Mouse (Mus musculus) embryonic stem cell, embryonic (primary cell): Measurements from ENCODE around the gene Wdr90.

Experiments used
- CTCF ChIA-PET, 4 experiments: fragments of 300-600 bp in 2 of 4; fragments of 350-600 bp in 2 of 4; sonication (Branson Sonifier 250); formaldehyde crosslinking; loops; one replicate each; lab custom pipeline; 2022; ENCODE audit warnings: inconsistent platforms in 2 of 4; lab: Charles Lee
- POLR2A ChIA-PET, 4 experiments: fragments of 300-600 bp in 2 of 4; fragments of 350-600 bp in 2 of 4; sonication (Branson Sonifier 250); formaldehyde crosslinking; loops; one replicate each; lab custom pipeline; 2022; ENCODE audit warnings: antibody characterized with exemption in 4 of 4, inconsistent platforms in 1 of 4; lab: Charles Lee

The Wdr90 gene

GRCm38 (mm10) chr17:25824362-25825142 lies 36.7 kb downstream of the Wdr90 start:
- CTCF ChIA-PET, result interaction anchor here in 1 of 4 experiments (1.0 to 1.5 kb wide), 2 partner anchors 8 to 12 kb away, joined by 3 to 4 read pairs; partner anchors contain the start of gene Stub1
- POLR2A ChIA-PET, result interaction anchor here (0.7 to 4.4 kb wide), 12 partner anchors 8 to 399 kb away, joined by 3 to 60 read pairs (median 4); partner anchors contain the start of genes Rhbdl1 (in 2 of the 4), Stub1 (in 2 of the 4) and Mcrip2 (in 1 of the 4)

- ChIA-PET CTCF (interaction anchor here in 2 of 4 experiments (1.2 to 1.5 kb wide), 3 partner anchors 9 to 308 kb away, joined by 3 to 11 read pairs (median 3); partner anchors contain the start of gene Stub1 (in 2 of the 2)), POLR2A (interaction anchor here (0.5 to 4.4 kb wide), 18 partner anchors 9 to 97 kb away, joined by 3 to 60 read pairs (median 6); partner anchors contain the start of genes Stub1 (in 3 of the 4), Rhbdl1 (in 2 of the 4), Fam173a (in 1 of the 4) and Mcrip2 (in 1 of the 4))
Observed at GRCm38 (mm10) chr17:25823452-25823851, 37.8 kb downstream of the Wdr90 start, which contains the start of gene Wdr24. Gene Wdr24, plus strand, starts transcription at chr17:25823627.

GRCm38 (mm10) chr17:25818851-25819780 lies 42.2 kb downstream of the Wdr90 start:
- ChIA-PET POLR2A (interaction anchor here in 3 of 4 experiments (0.5 to 10.0 kb wide), 19 partner anchors 9 to 546 kb away, joined by 3 to 92 read pairs (median 3); partner anchors contain the start of genes Jmjd8 (in 3 of the 3), Stub1 (in 3 of the 3), Fbxl16 (in 2 of the 3) and Chtf18 (in 1 of the 3)), CTCF (interaction anchor here in 2 of 4 experiments (0.6 to 1.1 kb wide), 6 partner anchors 14 to 304 kb away, joined by 3 to 4 read pairs (median 4); partner anchors contain the start of genes Mcrip2 (in 1 of the 2), Mrpl28 (in 1 of the 2) and Stub1 (in 1 of the 2))

- ChIA-PET POLR2A (interaction anchor here in 2 of 4 experiments (0.6 to 10.0 kb wide), 11 partner anchors 9 to 435 kb away, joined by 3 to 92 read pairs (median 3); partner anchors contain the start of genes Stub1 (in 2 of the 2), Fbxl16 (in 1 of the 2), Jmjd8 (in 1 of the 2) and Luc7l (in 1 of the 2)), CTCF (interaction anchor here in 3 of 4 experiments (0.6 to 1.5 kb wide), 6 partner anchors 16 to 367 kb away, joined by 3 to 6 read pairs (median 4); partner anchors contain the start of gene Wdr90 (in 1 of the 3))
Observed at GRCm38 (mm10) chr17:25817662-25818061, 43.6 kb downstream of the Wdr90 start.

- ChIA-PET POLR2A (interaction anchor here (0.6 to 10.0 kb wide), 22 partner anchors 9 to 1103 kb away, joined by 3 to 92 read pairs (median 4); partner anchors contain the start of genes Wdr24 (in 3 of the 4), Chtf18 (in 2 of the 4), Rpusd1 (in 2 of the 4) and Stub1 (in 2 of the 4)), CTCF (interaction anchor here (0.5 to 1.9 kb wide), 21 partner anchors 9 to 1122 kb away, joined by 3 to 6 read pairs (median 3); partner anchors contain the start of genes Stub1 (in 2 of the 4), Chtf18 (in 1 of the 4), Rhot2 (in 1 of the 4) and Rpusd1 (in 1 of the 4))
Observed at GRCm38 (mm10) chr17:25813471-25813870, 47.8 kb downstream of the Wdr90 start.

- CTCF ChIA-PET, result no interaction called here
- POLR2A ChIA-PET, result no interaction called here
Observed at GRCm38 (mm10) chr17:25810890-25811289, 50.4 kb downstream of the Wdr90 start.

GRCm38 (mm10) chr17:25809606-25810340 lies 51.5 kb downstream of the Wdr90 start:
- ChIA-PET CTCF (interaction anchor here in 3 of 4 experiments (0.7 to 1.5 kb wide), 6 partner anchors 13 to 239 kb away, joined by 3 to 5 read pairs (median 3); partner anchors contain the start of genes Metrn (in 1 of the 3), Narfl (in 1 of the 3) and Sox8 (in 1 of the 3)), POLR2A (interaction anchor here in 3 of 4 experiments (0.5 to 2.8 kb wide), 17 partner anchors 8 to 565 kb away, joined by 3 to 16 read pairs (median 4); partner anchors contain the start of genes Metrn (in 3 of the 3), Haghl (in 1 of the 3), Jmjd8 (in 1 of the 3) and Stub1 (in 1 of the 3))

GRCm38 (mm10) chr17:25808789-25809605 lies 52.3 kb downstream of the Wdr90 start, which contains the start of gene Fbxl16:
Gene Fbxl16, plus strand, starts transcription at chr17:25809085.
- ChIA-PET POLR2A (interaction anchor here in 3 of 4 experiments (0.5 to 2.8 kb wide), 21 partner anchors 9 to 564 kb away, joined by 3 to 12 read pairs (median 3); partner anchors contain the start of genes Metrn (in 3 of the 3), Stub1 (in 2 of the 3), Chtf18 (in 1 of the 3) and Haghl (in 1 of the 3)), CTCF (interaction anchor here in 3 of 4 experiments (0.7 to 1.9 kb wide), 8 partner anchors 12 to 241 kb away, joined by 3 to 11 read pairs (median 3); partner anchors contain the start of genes Metrn (in 3 of the 3), Narfl (in 1 of the 3) and Sox8 (in 1 of the 3))

GRCm38 (mm10) chr17:25808028-25808427 lies 53.3 kb downstream of the Wdr90 start:
- ChIA-PET POLR2A (interaction anchor here in 3 of 4 experiments (0.9 to 2.8 kb wide), 12 partner anchors 10 to 302 kb away, joined by 3 to 12 read pairs (median 6); partner anchors contain the start of genes Stub1 (in 2 of the 3), Chtf18 (in 1 of the 3), Haghl (in 1 of the 3) and Metrn (in 1 of the 3)), CTCF (interaction anchor here in 3 of 4 experiments (0.5 to 1.9 kb wide), 8 partner anchors 11 to 1599 kb away, joined by 3 to 11 read pairs (median 3); partner anchors contain the start of genes Gng13 (in 1 of the 3), Metrn (in 1 of the 3), Narfl (in 1 of the 3) and Ntn3 (in 1 of the 3))

GRCm38 (mm10) chr17:25807452-25807851 lies 53.8 kb downstream of the Wdr90 start:
- ChIA-PET CTCF (interaction anchor here in 3 of 4 experiments (0.5 to 1.9 kb wide), 5 partner anchors 63 to 1627 kb away, joined by 3 to 11 read pairs (median 5); partner anchors contain the start of genes Gng13 (in 1 of the 3) and Ntn3 (in 1 of the 3)), POLR2A (interaction anchor here in 3 of 4 experiments (0.6 to 2.8 kb wide), 10 partner anchors 9 to 952 kb away, joined by 3 to 12 read pairs (median 6); partner anchors contain the start of genes Chtf18 (in 1 of the 3), Haghl (in 1 of the 3), Metrn (in 1 of the 3) and Rpusd1 (in 1 of the 3))

- POLR2A ChIA-PET, result interaction anchor here in 2 of 4 experiments (0.6 to 1.8 kb wide), 7 partner anchors 8 to 650 kb away, joined by 3 to 8 read pairs (median 5); partner anchors contain the start of genes Metrn (in 2 of the 2) and Stub1 (in 1 of the 2)
Observed at GRCm38 (mm10) chr17:25806507-25806906, 54.8 kb downstream of the Wdr90 start.

GRCm38 (mm10) chr17:25802825-25803517 lies 58.3 kb downstream of the Wdr90 start:
- POLR2A ChIA-PET, result interaction anchor here (0.5 to 2.7 kb wide), 9 partner anchors 18 to 1080 kb away, joined by 3 to 10 read pairs (median 4); partner anchors contain the start of genes Rpusd1 (in 3 of the 4), Chtf18 (in 2 of the 4), Gm20683 (in 1 of the 4) and Haghl (in 1 of the 4)
- CTCF ChIA-PET, result interaction anchor here in 3 of 4 experiments (0.6 to 1.6 kb wide), 10 partner anchors 15 to 655 kb away, joined by 3 to 10 read pairs (median 3); no protein-coding TSS in a partner anchor

More at GRCm38 (mm10) chr17:25806507-25806906, 54.8 kb downstream of the Wdr90 start:
- CTCF ChIA-PET, result no interaction called here

- POLR2A ChIA-PET, result interaction anchor here (0.6 to 1.9 kb wide), 28 partner anchors 9 to 594 kb away, joined by 3 to 8 read pairs (median 4); partner anchors contain the start of genes Jmjd8 (in 2 of the 4), Gng13 (in 1 of the 4), Haghl (in 1 of the 4) and Narfl (in 1 of the 4)
Observed at GRCm38 (mm10) chr17:25801029-25801428, 60.3 kb downstream of the Wdr90 start.

More at GRCm38 (mm10) chr17:25801029-25801428, 60.3 kb downstream of the Wdr90 start:
- CTCF ChIA-PET, result interaction anchor here (0.6 to 2.1 kb wide), 85 partner anchors 9 to 527 kb away, joined by 3 to 49 read pairs (median 4); partner anchors contain the start of genes Chtf18 (in 4 of the 4), Rpusd1 (in 4 of the 4), Narfl (in 3 of the 4) and Sox8 (in 3 of the 4)
